Mouse (Mus musculus) forebrain, embryonic 14.5 days (tissue): Measurements from ENCODE around the gene Ina. TPM values are rescaled to one million over a fixed set of nuclear protein-coding genes. Genes with fewer than 3 reads are reported as not detected.

ENCODE experiments used
- ATAC-seq: fragments of 200-750 bp; cut with Nextera tagmentation; 2 replicates; pipeline ENCODE4 v1.8.0; 2017; ENCODE audit warnings: mild to moderate bottlenecking, moderate library complexity
- DNase-seq: peaks from one replicate; pipeline ENCODE4 v3.0.0-alpha.2; 2015; ENCODE audit warnings: low spot score
- H3K27ac ChIP-seq: fragments of 300-500 bp; sonication (generic); 2 replicates; pipeline ENCODE4 v1.5.1; 2014; ENCODE audit warnings: low read depth, mild to moderate bottlenecking, control low read depth, low read length, moderate library complexity
- H3K27me3 ChIP-seq: fragments of 300-500 bp; sonication (generic); replicated peaks from 2 replicates; pipeline ENCODE4 v1.6.1; 2014; ENCODE audit warnings: low read length, control low read depth, mixed read lengths; ENCODE audit not compliant: control insufficient read depth, insufficient read depth
- H3K36me3 ChIP-seq: fragments of 300-500 bp; sonication (generic); 2 replicates; pipeline ENCODE4 v1.6.1; 2014; ENCODE audit warnings: low read length, control low read depth; ENCODE audit not compliant: control insufficient read depth, insufficient read depth
- H3K4me1 ChIP-seq: fragments of 300-500 bp; sonication (generic); 2 replicates; pipeline ENCODE4 v1.6.1; 2014; ENCODE audit warnings: antibody characterized with exemption, low read length, control low read depth; ENCODE audit not compliant: control insufficient read depth, insufficient read depth
- H3K4me2 ChIP-seq: fragments of 300-500 bp; sonication (generic); 2 replicates; pipeline ENCODE4 v1.6.1; 2014; ENCODE audit warnings: mild to moderate bottlenecking, control low read depth, low read length
- H3K4me3 ChIP-seq: fragments of 300-500 bp; sonication (generic); 2 replicates; pipeline ENCODE4 v1.5.1; 2014; ENCODE audit warnings: low read depth, low read length, control low read depth
- H3K9ac ChIP-seq: fragments of 300-500 bp; sonication (generic); 2 replicates; pipeline ENCODE4 v1.6.1; 2014; ENCODE audit warnings: mild to moderate bottlenecking, low read length, control low read depth, moderate library complexity
- H3K9me3 ChIP-seq: fragments of 300-500 bp; sonication (generic); replicated peaks from 2 replicates; pipeline ENCODE4 v1.6.1; 2016; ENCODE audit warnings: low read length, control low read depth, mixed read lengths; ENCODE audit not compliant: control insufficient read depth
- WGBS: fragments of 180-500 bp; shearing (Covaris S2); extraction: QIAGEN DNeasy Blood & Tissue Kit; methylation state at CpG from one replicate; pipeline ENCODE4 v1.1.7; 2014; 5-methylcytosine and 5-hydroxymethylcytosine counted together
- polyA plus RNA-seq: library from polyadenylated mRNA; unstranded; fragments of >200 nt; fragmentation: Nextera tagmentation; extraction: Ambion mirVana; gene quantifications from 2 replicates; pipeline ENCODE4 v1.2.1, GENCODE M21; 2014

Ina gene
- polyA plus RNA-seq, 1 experiment from 2014 or later: 253 TPM

GRCm38 (mm10) chr19:46981462-46981861 is 33.0 kb upstream of the Ina start:
- Histone ChIP-seq H3K4me3 (no peak overlapping the region), H3K36me3 (no peaks in the 10 kb centered on the region), H3K9me3 (no peaks in the 10 kb centered on the region), H3K27me3 (no peaks in the 10 kb centered on the region), H3K4me2 (no peak overlapping the region), H3K27ac (no peak overlapping the region), H3K4me1 (no peaks in the 10 kb centered on the region), H3K9ac (no peak overlapping the region)
- 43% methylated on average over 6 of the region's 6 CpGs for WGBS
- ATAC-seq (no peak), DNase-seq (no peak)

DNA sequence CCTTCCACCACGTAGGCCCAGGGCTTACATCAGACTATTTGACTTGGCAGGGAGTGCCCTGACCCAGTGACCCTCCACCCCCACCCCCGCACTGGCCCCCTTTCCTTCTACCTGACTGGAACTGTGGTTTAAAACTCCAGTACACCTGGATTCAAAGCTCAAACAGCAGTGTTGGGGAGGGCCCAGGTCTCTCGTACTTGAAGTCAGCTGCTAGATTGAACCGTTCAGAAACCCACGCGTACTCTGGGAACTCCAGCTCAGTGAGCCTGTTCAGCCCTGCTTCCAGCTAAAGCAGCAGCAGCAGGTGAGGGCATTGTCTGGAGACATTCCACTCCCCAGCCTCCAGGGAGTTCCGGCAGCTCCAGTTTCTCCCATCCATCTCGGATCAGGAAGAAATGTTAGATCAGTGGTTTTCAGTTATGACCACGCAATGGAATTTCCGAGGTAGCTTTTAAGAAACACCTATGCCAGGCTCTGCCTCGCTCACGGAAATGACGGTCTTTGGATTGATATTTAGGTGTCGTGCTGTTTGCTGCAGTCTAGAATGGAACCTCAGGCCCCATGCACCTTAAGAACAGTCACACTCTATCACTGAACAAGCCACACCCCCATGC is 31.0 kb upstream of the Ina start:
- no peak for DNase-seq
- Histone ChIP-seq H3K9me3 (no peaks in the 10 kb centered on the region), H3K27ac (no peak overlapping the region), H3K4me1 (no peaks in the 10 kb centered on the region), H3K9ac (no peak overlapping the region), H3K36me3 (no peaks in the 10 kb centered on the region), H3K4me3 (no peak overlapping the region), H3K27me3 (no peaks in the 10 kb centered on the region), H3K4me2 (no peak overlapping the region)
- WGBS: 48% methylated on average over 14 of the region's 14 CpGs
- no peak for ATAC-seq

DNA sequence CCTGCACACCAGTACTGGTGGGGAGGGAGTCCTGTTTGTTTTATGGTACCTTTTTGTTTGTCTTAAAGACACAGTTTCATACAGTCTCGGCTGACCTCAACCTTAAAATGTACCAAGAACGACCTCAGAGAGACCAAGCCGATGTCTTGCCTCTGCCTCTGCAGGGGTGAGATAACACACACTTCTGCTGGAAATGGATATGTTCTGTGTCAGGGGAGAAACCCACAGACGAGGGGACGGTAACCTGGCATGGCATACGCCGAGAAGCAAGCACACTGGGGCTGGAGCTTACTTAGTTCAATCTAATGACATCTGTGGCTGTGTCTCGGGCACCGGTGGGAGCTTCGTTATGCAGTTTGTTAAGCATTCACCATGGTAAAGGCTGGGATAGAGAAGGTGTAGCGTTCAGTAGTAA is 30.5 kb upstream of the Ina start:
- H3K27ac ChIP-seq: no peak overlapping the region
- ATAC-seq: no peak

GRCm38 (mm10) chr19:46984726-46985622 is 29.5 kb upstream of the Ina start:
- H3K4me2 ChIP-seq: no peak overlapping the region
- H3K9me3 ChIP-seq: no peaks in the 10 kb centered on the region
- H3K27ac ChIP-seq: no peak overlapping the region

More for the DNA sequence above, 30.5 kb upstream of the Ina start:
- Histone ChIP-seq H3K4me1 (no peaks in the 10 kb centered on the region), H3K27me3 (no peaks in the 10 kb centered on the region), H3K9ac (no peak overlapping the region), H3K9me3 (no peaks in the 10 kb centered on the region), H3K36me3 (no peaks in the 10 kb centered on the region), H3K4me3 (no peak overlapping the region), H3K4me2 (no peak overlapping the region)
- 64% methylated on average over 11 of the region's 11 CpGs for WGBS
- no peak for DNase-seq

DNA sequence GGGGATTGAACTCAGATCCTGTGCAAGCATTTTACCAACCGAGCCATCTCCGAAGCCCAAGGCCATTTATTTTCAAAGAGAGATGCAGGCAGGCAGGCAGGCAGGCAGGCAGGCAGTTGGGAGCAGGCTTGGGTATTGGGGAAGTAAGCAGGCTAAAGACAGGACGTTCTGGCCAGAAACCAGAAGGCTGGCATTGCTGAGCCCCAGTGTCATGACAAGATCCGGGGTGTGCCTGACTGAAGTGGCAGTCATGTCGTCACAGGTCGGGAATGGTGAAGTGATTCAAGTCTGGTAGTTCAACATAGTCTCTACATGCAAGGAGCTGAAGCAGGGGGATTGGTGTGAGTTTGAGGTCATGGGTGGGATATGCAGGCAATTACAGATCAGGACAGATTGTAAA is 26.9 kb upstream of the Ina start:
- WGBS: 78% methylated on average over 6 of the region's 6 CpGs
- no peak overlapping the region for H3K27ac ChIP-seq
- H3K27me3 ChIP-seq: no peaks in the 10 kb centered on the region
- ATAC-seq (no peak), DNase-seq (no peak)
- H3K9me3 ChIP-seq: no peaks in the 10 kb centered on the region
- H3K9ac ChIP-seq: no peak overlapping the region
- H3K4me1 ChIP-seq: no peaks in the 10 kb centered on the region
- H3K36me3 ChIP-seq: no peaks in the 10 kb centered on the region
- H3K4me2 ChIP-seq: no peak overlapping the region
- H3K4me3 ChIP-seq: no peak overlapping the region

More at GRCm38 (mm10) chr19:46984726-46985622, 29.5 kb upstream of the Ina start:
- DNase-seq (no peak), ATAC-seq (no peak)
- Histone ChIP-seq H3K9ac (no peak overlapping the region), H3K27me3 (no peaks in the 10 kb centered on the region), H3K36me3 (no peaks in the 10 kb centered on the region), H3K4me1 (no peaks in the 10 kb centered on the region), H3K4me3 (no peak overlapping the region)
- 90% methylated on average over 13 of the region's 13 CpGs for WGBS

- no peak overlapping the region for H3K9ac ChIP-seq
- H3K4me3 ChIP-seq: no peak overlapping the region
- H3K9me3 ChIP-seq: no peaks in the 10 kb centered on the region
- H3K4me1 ChIP-seq: no peaks in the 10 kb centered on the region
- no peaks in the 10 kb centered on the region for H3K27me3 ChIP-seq
- no peak overlapping the region for H3K27ac ChIP-seq
- ATAC-seq: no peak
- no peak overlapping the region for H3K4me2 ChIP-seq
- DNase-seq: no peak
- 43% methylated on average over 16 of the region's 16 CpGs for WGBS
- no peaks in the 10 kb centered on the region for H3K36me3 ChIP-seq
Measured at GRCm38 (mm10) chr19:46988231-46989087, 26.0 kb upstream of the Ina start.

- Histone ChIP-seq H3K4me2 (no peak overlapping the region), H3K9ac (no peak overlapping the region), H3K27me3 (no peaks in the 10 kb centered on the region), H3K4me1 (no peaks in the 10 kb centered on the region), H3K36me3 (no peaks in the 10 kb centered on the region), H3K9me3 (no peaks in the 10 kb centered on the region), H3K4me3 (no peak overlapping the region), H3K27ac (no peak overlapping the region)
- no peak for ATAC-seq
- no peak for DNase-seq
- 66% methylated on average over 20 of the region's 20 CpGs for WGBS
Measured at GRCm38 (mm10) chr19:46989479-46990152, 24.9 kb upstream of the Ina start.

GRCm38 (mm10) chr19:46990153-46990518 is 24.4 kb upstream of the Ina start:
- Histone ChIP-seq H3K4me3 (no peak overlapping the region), H3K27ac (no peak overlapping the region), H3K4me2 (no peak overlapping the region), H3K9ac (no peak overlapping the region), H3K36me3 (no peaks in the 10 kb centered on the region), H3K9me3 (no peaks in the 10 kb centered on the region), H3K4me1 (no peaks in the 10 kb centered on the region), H3K27me3 (no peaks in the 10 kb centered on the region)
- 79% methylated on average over 3 of the region's 3 CpGs for WGBS
- no peak for DNase-seq
- ATAC-seq: no peak
